Mouse (Mus musculus) heart, adult 2 months (tissue): ENCODE measurements around the gene Chga. TPM values are rescaled to one million over a fixed set of nuclear protein-coding genes. Genes with fewer than 3 reads are reported as not detected.

Experiments
- DNase-seq, 2 experiments: peaks; one replicate each; pipeline ENCODE4 v3.0.0; 2021
- H3K27ac ChIP-seq: fragments of 200-600 bp; 2 replicates; pipeline ENCODE4 v1.8.1; 2022
- H3K27me3 ChIP-seq: fragments of 200-500 bp; 2 replicates; pipeline ENCODE4 v1.6.1; 2012; ENCODE audit warnings: mild to moderate bottlenecking, low read length, inconsistent platforms, mixed read lengths; ENCODE audit not compliant: control insufficient read depth, insufficient read depth
- H3K36me3 ChIP-seq: fragments of 200-500 bp; 2 replicates; pipeline ENCODE4 v1.6.1; 2012; ENCODE audit warnings: low read length, inconsistent platforms; ENCODE audit not compliant: control insufficient read depth, insufficient read depth
- H3K4me1 ChIP-seq: fragments of 200-500 bp; 2 replicates; pipeline ENCODE4 v1.6.1; 2011; ENCODE audit warnings: low read length; ENCODE audit not compliant: control insufficient read depth, insufficient read depth
- H3K4me3 ChIP-seq: fragments of 200-600 bp; 2 replicates; pipeline ENCODE4 v1.8.1; 2022
- H3K79me2 ChIP-seq: fragments of 200-500 bp; replicated peaks from 2 replicates; pipeline ENCODE4 v1.6.1; 2012; ENCODE audit warnings: mild to moderate bottlenecking, inconsistent platforms, low read length, moderate library complexity, mixed read lengths; ENCODE audit not compliant: control insufficient read depth, insufficient read depth
- H3K9ac ChIP-seq: fragments of 200-500 bp; 2 replicates; pipeline ENCODE4 v1.6.1; 2012; ENCODE audit warnings: low read depth, mild to moderate bottlenecking, control low read depth, inconsistent platforms, low read length, mixed read lengths
- CTCF ChIP-seq: fragments of 200-600 bp; IDR thresholded peaks from 2 replicates; pipeline ENCODE4 v1.8.1; 2022; ENCODE audit warnings: antibody characterized with exemption, mild to moderate bottlenecking, moderate library complexity
- EP300 ChIP-seq: fragments of 200-500 bp; IDR thresholded peaks from 2 replicates; pipeline ENCODE4 v1.6.1; 2011; ENCODE audit warnings: low read depth, low read length, control low read depth; ENCODE audit not compliant: insufficient read depth
- POLR2A ChIP-seq: fragments of 200-500 bp; IDR thresholded peaks from 2 replicates; pipeline ENCODE4 v1.6.1; 2011; ENCODE audit warnings: mild to moderate bottlenecking, low read depth, low read length, control low read depth; ENCODE audit not compliant: insufficient read depth
- WGBS: fragments of 180-500 bp; shearing (Covaris S2); methylation state at CpG from one replicate; pipeline ENCODE4 v1.1.7; 2018; 5-methylcytosine and 5-hydroxymethylcytosine counted together
- intact Hi-C: fragments of 180-260 bp; cut with DNase I; formaldehyde crosslinking; loops from one replicate; pipeline ENCODE4 v1.15.1; 2025
- polyA plus RNA-seq: library from polyadenylated mRNA; depleted of rRNA; stranded (reverse); fragments of >200 nt; gene quantifications from 2 replicates; pipeline ENCODE4 v1.2.3, GENCODE M21; 2012
- total RNA-seq, 2 experiments: library from RNA; stranded (reverse); gene quantifications; 2 replicates each; pipeline ENCODE4 v1.2.3; 2021

Gene Chga
- total and polyA plus RNA-seq, 3 experiments = 0.06 TPM; not detected in 2

DNA sequence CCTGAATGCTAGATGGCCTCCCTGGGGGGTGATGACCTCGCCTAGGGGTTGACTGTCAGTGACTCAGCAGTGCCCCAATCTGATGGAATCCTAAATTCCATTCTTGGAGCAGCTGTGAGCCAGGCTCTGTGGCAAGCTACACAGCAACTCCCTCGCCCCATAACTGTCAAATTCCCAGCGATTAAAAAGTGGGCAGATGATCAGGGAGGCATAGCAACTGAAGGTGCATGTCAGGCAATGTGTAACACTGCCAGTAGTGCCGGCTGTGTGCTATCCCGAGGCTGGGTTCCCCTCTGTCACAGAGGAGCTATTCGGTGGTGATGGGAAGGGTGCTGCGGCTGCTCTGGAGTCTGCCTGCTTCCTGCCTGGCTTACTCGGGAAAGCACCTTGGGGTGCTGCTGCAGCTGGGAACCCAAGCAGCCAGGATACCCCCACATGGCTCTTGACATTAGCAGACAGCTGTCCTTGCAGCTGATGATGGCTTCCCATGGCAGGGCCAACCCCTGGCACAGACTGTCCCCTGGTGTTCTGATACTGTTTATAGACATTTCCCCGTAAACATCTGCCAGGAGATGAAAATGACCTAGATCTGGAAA is 31.6 kb downstream of the Chga start:
- H3K36me3 ChIP-seq = no peaks in the 10 kb centered on the region
- peak; percentile 51 to 76 for DNase-seq
- no peak overlapping the region for H3K4me3 ChIP-seq
- no peak for TF ChIP-seq POLR2A
- TF ChIP-seq EP300 = 0 out of 2 replicates have a peak, but pooled peaks have one; percentile 43
- TF ChIP-seq CTCF = no peak
- H3K9ac ChIP-seq = no peak overlapping the region
- no peaks in the 10 kb centered on the region for H3K79me2 ChIP-seq
- intact Hi-C loops = loop anchor here (1.0 to 10.0 kb wide), 2 partner anchors 89 to 172 kb away; no protein-coding TSS in a partner anchor
- WGBS = 41% methylated on average over 9 of the region's 9 CpGs
- H3K4me1 ChIP-seq = peaks cover 14% of the 10 kb centered on the region
- peak overlapping the region; percentile 57 for H3K27ac ChIP-seq
- no peaks in the 10 kb centered on the region for H3K27me3 ChIP-seq

DNA sequence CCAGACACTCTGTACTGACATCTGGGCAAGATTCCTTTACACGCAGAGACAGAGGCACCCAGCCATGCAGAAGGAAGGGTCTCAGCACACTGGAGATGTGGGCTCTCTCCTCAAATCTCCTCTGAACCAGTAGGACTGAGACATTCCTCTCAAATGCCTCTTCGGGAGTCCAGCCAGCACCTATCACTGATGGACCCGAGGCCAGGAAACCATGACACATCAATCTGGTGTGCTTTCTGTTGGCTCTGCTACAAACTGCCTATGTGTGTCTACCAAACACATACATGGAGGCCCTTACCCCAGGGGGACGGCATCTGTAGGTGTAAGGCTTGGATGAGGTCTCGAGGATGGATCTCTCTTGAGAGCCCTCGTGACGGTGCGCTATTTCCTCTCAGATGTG is 32.3 kb downstream of the Chga start:
- intact Hi-C loops = loop anchor here (10.0 kb wide), 1 partner anchor 172 kb away; no protein-coding TSS in a partner anchor
- no peaks in the 10 kb centered on the region for H3K79me2 ChIP-seq
- H3K27me3 ChIP-seq = no peaks in the 10 kb centered on the region
- H3K4me1 ChIP-seq = peaks cover 14% of the 10 kb centered on the region
- TF ChIP-seq CTCF (no peak), EP300 (no peak), POLR2A (no peak)
- peak overlapping the region; percentile 61 for H3K27ac ChIP-seq
- no peak for DNase-seq
- 62% methylated on average over 8 of the region's 8 CpGs for WGBS
- H3K9ac ChIP-seq = no peak overlapping the region
- no peaks in the 10 kb centered on the region for H3K36me3 ChIP-seq
- no peak overlapping the region for H3K4me3 ChIP-seq

DNA sequence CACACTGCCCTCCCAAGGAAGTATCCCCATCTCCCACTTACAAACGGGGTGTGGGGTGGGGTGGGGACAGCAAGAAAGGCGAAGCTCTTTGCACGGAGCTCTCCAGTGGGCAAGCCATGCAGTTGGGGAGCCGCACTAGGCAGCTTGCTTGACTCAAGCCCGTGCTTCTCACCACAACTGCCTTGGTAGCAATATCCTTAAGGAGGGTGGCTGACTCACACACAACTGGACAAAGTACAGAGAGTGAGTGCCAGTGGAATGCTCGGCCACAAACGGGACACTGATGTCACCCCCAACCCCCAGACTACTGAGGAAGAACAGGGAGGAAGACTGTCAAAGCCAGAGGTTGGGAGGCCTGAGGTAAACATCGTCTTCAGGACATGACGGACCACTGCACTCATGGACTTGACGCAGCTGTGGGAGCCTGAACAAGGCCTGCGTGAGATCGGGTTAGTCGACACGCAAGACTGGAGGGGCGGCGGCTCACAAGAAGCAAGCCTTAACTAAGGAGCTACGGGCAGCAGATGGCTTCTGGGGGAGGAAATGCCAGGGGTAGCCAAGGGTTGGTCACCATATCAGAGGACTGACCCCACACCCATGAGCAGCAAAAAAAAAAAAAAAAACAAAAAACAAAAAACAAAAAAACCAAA is 36.1 kb downstream of the Chga start:
- Histone ChIP-seq H3K79me2 (no peaks in the 10 kb centered on the region), H3K27me3 (no peaks in the 10 kb centered on the region), H3K36me3 (no peaks in the 10 kb centered on the region), H3K9ac (no peak overlapping the region), H3K27ac (no peak overlapping the region), H3K4me1 (peaks cover 15% of the 10 kb centered on the region), H3K4me3 (no peak overlapping the region)
- intact Hi-C loops = no loop called here
- TF ChIP-seq CTCF (no peak), POLR2A (no peak), EP300 (no peak)
- no peak for DNase-seq
- 85% methylated on average over 17 of the region's 17 CpGs for WGBS

DNA sequence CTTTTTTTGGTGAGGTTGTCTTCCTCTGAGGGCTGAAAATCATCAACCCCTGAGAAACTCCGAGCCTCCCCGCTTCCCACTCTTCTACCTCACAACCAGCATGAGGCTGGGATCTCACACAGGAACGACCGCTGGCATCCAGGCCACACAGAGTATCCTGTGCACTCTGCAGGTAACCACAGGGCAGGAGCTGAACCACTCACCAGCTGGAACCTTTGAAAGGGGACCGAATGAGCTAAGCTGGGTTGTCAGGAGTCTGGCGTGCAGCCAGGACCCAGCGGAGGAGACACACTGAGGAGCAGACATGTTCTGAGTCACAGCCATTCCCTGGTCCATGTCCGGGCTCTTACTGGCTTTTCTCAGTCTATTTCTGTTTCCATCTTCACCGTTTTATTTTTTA is 38.9 kb downstream of the Chga start:
- intact Hi-C loops = no loop called here
- Histone ChIP-seq H3K27ac (peak overlapping the region; percentile 49), H3K9ac (0 out of 2 replicates have a peak overlapping the region, but pooled peaks have one; percentile 14), H3K27me3 (no peaks in the 10 kb centered on the region), H3K4me3 (no peak overlapping the region), H3K36me3 (no peaks in the 10 kb centered on the region), H3K79me2 (no peaks in the 10 kb centered on the region), H3K4me1 (peaks cover 17% of the 10 kb centered on the region)
- peak; percentile 52 to 55 for DNase-seq
- 49% methylated on average over 9 of the region's 9 CpGs for WGBS
- TF ChIP-seq POLR2A (no peak), EP300 (no peak), CTCF (no peak)

DNA sequence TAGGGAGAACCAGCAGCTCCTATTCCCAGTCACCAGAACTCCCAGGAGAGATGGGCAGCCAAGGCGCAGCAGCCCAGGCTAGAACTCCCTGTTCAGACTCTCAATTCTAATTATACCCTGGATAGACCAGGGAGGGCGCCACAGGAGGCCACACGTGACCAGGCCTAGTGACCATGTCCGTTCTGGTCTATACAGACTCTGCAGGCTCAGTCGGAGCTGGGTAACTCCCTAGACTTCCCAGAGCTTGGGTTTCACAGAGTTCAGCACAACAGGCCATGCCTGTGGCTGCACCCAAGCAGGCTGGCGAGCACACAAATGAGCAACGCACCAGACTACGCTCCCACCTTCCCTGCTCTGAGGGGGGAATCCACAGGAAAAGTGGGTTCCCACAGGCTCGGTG is 39.9 kb downstream of the Chga start:
- H3K4me3 ChIP-seq = no peak overlapping the region
- H3K4me1 ChIP-seq = peaks cover 17% of the 10 kb centered on the region
- no peak overlapping the region for H3K9ac ChIP-seq
- H3K36me3 ChIP-seq = no peaks in the 10 kb centered on the region
- H3K79me2 ChIP-seq = no peaks in the 10 kb centered on the region
- WGBS = 86% methylated on average over 9 of the region's 9 CpGs
- H3K27me3 ChIP-seq = no peaks in the 10 kb centered on the region
- TF ChIP-seq CTCF (0 out of 2 replicates have a peak, but pooled peaks have one; percentile 4), POLR2A (no peak)
- intact Hi-C loops = loop anchor here (5.0 kb wide), 1 partner anchor 108 kb away; the partner anchor contains the start of gene Itpk1
- DNase-seq = no peak
- no peak overlapping the region for H3K27ac ChIP-seq

DNA sequence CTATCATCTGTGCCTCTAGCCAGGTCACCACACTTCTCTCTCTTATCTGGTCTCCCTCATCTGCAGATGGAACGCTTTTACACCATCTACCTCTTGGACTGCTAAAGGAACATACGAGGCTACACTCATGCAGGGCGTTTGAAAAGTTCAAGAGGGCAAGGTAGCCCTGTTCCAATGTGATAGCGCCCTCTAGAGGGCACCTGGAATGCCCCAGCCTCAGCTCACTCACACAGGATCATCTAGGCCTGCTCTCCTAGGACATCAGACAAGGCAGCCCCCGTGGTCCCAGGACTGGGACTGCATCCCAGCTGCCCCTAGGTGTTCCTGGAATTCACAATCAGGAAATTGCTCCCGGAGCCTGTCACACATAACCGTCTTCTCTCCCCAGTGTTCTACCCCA is 41.6 kb downstream of the Chga start:
- Histone ChIP-seq H3K36me3 (no peaks in the 10 kb centered on the region), H3K4me3 (no peak overlapping the region), H3K27me3 (no peaks in the 10 kb centered on the region), H3K9ac (no peak overlapping the region), H3K79me2 (no peaks in the 10 kb centered on the region), H3K27ac (no peak overlapping the region; the same call in 1 of the 2 replicates), H3K4me1 (peaks cover 20% of the 10 kb centered on the region)
- TF ChIP-seq POLR2A (no peak), CTCF (peak; percentile 68), EP300 (no peak)
- WGBS = 51% methylated on average over 7 of the region's 7 CpGs
- no peak for DNase-seq
- intact Hi-C loops = loop anchor here (5.0 kb wide), 1 partner anchor 106 kb away; the partner anchor contains the start of gene Itpk1
